Mouse (Mus musculus) fibroblast of lung, adult 2 months (primary cell): ENCODE results near the gene Edar.
"Not testable (repeated sequence)": the region's sequence is repeated elsewhere in the genome, so short reads cannot be mapped to it uniquely, and the experiment has no call there.

Experiments
- DNase-seq: peaks from one replicate; pipeline ENCODE4 v3.0.0-alpha.2; 2011; ENCODE audit warnings: low read depth

The Edar gene

DNA sequence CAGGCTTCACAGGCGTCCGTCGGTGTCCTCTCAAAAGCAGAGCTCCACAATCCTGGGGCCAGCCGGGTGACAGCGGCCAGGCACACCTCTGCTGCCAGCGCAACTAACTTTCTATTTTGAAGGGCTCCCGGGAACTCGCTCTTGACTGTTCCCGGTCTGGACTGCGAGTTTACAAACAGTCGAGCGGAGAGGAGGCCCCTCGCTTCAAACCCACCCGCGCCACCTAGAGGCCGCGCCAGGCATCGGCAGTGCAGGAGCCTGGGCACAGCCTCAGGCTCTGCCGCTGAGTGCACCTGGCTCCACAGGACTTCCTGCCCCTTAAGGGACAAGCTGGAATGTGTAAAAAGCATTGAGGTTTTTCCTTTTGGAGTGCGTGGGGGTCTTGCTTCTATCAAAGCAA is at the start of gene Edar:
Gene Edar, minus strand, starts transcription at position 122 of the 400 bp plus-strand sequence.
- DNase-seq: no peak

DNA sequence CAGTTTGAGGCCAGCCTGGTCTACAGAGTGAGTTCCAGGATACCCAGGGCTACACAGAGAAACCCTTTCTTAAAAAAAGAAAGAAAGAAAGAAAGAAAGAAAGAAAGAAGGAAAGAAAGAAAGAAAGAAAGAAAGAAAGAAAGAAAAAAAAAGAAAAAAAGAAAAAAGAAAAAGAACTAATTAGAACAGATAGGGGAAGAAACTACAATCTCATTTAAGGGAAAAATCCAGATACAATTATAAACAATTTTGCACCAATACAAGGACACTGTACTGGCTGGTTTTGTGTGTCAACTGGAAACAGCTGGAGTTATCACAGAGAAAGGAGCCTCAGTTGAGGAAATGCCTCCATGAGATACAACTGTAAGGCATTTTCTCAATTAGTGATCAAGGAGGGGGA is 42.7 kb upstream of the Edar start, which contains the start of gene Gm17542:
Gene Gm17542, minus strand, starts transcription at position 101 of the 400 bp plus-strand sequence.
- DNase-seq: not testable (repeated sequence)

DNA sequence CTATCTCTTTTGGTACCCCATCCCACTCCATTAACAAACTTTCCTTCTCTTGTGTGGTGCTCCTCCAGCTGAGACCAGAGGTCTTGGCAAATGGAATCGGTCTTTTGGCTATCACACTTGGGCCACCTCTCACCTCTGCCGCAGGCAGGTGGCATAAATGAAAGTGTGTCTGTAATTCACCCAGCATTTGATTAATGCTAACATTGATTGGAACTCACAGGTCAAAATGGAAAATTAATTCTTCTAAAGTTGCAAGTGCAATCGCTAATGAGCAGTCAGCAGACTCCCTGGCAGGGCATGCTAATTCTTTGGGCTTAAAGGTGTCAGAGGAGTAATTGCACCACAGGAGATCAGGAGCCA is 39.3 kb upstream of the Edar start:
- no peak for DNase-seq

DNA sequence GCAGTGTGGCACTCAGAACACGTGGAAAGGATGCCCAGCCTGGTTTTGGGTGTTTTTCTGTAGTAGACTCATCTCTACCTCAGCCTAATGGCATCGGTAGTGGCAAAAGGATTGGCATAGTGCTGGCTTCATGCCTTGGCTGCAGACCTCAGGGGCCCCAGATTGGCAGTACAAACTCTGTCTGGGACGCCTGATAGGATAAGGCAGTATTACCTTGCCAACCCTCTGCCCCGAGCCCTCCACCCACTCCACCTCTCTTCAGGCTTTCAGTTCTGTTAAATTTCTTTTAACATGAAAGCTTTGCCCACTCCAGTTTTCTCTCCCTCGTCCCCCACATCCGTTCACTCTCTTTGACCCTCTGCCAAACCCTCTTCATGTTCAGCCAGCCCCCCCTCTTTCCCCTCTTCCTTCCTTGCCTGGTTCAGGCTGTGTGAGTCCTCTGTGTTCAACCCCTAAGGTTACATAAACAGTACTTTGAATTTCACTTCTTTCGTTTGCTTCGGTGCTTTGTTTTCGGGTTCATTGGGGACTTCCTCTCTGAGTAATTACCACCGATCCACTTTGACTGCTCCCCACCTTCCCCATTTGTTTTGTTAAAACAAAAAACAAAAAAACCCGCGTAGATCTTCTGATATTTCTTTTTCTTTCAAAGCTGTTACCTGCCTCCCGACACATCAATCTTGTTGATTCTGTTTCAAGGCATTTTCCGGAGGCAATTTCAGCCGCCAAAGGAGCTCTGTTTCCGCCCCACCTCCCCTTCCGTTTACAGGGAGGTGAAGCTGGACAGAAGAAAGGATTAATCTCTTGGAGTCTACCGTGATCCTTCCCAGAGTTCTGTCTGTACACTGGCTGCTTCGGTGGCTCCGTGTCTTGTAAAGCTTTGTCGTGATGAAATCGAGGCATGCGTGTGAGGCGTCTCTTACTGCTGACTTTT is 38.7 kb upstream of the Edar start:
- no peak for DNase-seq

DNA sequence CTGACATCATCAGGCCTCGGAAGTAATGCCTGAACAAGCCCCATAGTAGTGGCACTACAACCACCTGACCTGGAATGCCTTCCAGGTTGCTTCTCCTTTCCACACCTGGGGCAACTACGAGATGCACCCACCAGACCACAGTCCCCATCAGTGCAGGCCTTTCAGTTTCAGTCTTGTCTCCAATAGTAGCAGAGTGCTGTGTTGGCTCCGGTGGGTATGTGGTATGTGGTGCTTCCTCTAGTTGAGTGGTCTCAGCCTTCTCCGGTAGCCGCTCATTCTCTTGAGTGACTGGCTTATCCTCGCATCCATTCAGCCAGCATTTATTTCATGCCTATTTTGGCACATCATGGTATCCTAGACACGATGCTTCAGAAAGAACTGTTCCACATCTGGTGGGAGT is 37.8 kb upstream of the Edar start:
- no peak for DNase-seq

DNA sequence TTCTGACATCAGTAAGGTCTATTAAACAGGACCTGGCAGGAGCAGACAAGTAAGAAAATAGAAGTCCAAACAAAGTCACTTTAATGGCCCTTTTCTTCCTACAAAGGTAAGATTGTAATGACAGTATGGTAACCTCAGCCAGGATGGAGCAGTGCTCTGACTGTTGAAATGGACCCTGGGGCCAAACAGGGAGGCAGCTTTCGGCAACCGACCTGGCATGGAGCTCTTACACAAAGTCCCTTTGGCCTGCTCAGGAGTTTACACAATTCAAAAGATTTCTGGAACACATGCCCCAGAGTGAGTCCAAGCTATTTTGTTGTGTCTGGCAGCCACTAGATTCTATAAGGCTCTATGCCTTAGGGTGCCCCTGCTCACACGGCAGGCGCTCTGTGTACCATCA is 33.6 kb upstream of the Edar start:
- no peak for DNase-seq

DNA sequence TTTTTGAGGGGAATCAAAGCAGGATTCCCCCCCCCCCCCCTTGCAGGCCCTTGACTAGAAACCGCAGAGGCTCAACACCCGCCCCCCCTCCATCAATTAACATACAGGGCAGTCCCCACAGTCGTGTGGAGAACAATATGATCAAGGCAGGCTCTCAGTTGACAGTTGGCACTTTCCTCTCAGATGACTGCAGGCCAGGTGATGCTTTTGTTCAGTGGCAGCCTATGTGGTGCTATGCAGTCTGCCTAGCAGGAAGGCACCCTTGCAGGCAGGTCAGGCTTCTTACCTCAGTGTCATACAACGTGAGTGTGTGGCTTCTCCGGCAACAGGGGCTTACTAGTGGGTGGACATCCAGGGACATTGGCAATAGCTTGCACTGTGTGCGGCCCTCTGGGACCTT is 25.1 kb upstream of the Edar start:
- DNase-seq: no peak

DNA sequence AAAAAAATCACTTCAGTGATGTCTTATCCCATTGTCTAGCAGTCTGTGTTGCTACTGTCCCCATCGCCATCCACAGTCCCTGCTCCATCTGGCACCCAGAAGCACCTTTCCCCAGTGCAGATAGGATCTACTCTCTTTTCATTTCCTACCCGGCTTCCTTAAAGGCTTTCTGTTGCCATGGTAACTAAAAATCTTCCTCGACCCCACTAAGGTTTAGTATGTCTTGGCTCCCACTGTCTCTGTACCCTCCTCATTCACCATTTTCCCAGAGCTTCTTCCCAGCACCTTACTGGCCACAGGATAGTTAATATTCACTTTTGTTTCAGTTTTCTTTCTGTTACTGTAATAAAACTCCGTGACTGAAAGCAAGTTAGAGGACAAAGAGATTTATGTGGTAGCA is 24.7 kb upstream of the Edar start:
- no peak for DNase-seq

DNA sequence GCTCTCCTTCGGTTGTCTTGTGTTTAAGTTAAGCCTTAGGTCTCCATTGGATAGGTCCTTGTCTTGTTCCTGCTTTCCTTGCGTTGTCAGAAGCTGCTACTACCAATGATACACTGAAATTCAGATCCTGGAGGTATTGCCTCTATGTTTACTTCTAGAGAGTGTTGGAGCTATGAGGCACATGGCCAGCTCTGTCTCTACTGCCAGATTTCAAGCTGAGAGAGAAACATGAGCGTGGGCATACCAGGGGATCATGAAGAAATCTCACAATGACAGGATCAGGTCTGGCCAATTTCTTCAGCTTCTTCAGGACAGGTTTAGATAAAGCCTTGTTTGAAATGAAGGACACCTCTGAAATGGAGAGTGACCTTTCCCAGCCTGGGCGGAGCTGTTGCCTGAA is 23.5 kb upstream of the Edar start:
- no peak for DNase-seq

DNA sequence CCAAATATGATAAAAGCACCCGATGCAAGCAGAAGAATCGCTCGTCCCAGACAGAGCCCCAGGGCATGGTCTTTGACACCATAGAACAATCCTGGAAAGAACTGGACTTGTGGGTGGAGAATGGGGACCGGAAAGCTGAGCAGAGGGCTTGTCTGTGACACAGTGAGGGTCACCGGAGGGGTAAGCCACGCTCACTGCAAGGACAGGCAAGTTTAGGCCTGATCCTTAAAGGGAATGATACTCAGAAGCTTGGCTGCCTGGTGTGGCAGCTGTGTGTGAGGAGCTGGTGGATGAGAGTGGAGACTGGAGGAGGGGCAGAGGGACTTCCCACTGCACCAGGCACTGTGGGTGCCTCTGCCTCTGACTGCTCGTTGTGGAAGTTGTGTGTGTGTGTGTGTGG is 15.6 kb upstream of the Edar start:
- DNase-seq: no peak

DNA sequence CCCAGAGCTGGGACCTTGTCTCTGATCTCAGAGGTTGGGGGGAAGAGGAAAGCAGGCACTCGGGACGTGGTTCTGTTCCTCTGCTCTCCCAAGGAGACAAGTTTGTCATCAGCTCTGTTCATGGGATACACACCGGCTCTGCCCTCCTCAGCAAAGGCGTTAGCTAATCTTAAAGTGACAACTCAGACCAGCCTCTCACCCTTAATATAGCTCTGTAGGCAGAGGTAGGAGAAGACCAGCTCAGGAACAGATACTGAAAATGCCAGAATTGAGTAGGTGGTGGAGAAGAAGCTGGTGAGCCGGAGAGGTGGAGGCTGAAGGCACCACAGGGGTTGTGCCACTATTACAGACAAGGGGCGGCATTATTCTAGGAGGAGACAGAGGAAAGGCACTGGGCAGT is 3.8 kb upstream of the Edar start:
- no peak for DNase-seq

DNA sequence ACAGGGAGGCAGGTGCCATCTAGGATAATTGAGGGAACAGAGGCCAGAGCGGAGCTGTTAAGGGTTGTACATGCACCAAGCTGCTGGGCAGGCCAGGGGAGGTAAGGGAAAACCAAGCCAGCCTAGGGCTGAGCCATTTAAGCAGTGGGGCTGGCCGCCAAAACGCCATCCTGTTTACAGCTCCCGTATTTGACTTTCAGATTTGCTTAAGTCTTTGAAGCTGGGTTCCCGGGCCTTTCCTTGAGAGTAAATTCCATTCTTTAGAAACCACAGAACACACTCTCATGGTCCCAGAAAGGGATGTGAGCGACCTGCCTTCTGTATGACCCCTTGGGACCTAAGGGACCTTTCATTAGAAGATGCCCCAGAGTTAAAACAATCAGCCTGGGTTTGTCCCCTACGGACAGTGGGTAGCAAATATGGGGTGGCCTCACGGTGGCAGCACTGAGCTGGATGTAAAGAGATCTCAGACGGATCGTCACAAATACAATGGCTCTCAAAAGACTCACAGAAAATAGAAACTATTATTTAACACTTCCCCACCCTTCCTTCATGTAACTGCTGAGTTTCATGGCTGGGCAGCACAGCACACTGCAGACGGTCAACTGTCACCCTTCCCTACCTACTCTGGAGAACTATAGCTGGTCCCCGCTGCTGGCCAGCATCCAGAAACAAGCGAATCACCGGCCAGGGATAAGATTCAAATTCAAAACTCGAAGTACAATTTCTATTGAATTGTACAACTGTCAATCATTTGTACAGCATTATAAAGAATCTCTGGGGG is 2.0 kb downstream of the Edar start:
- DNase-seq: peak; percentile 51

DNA sequence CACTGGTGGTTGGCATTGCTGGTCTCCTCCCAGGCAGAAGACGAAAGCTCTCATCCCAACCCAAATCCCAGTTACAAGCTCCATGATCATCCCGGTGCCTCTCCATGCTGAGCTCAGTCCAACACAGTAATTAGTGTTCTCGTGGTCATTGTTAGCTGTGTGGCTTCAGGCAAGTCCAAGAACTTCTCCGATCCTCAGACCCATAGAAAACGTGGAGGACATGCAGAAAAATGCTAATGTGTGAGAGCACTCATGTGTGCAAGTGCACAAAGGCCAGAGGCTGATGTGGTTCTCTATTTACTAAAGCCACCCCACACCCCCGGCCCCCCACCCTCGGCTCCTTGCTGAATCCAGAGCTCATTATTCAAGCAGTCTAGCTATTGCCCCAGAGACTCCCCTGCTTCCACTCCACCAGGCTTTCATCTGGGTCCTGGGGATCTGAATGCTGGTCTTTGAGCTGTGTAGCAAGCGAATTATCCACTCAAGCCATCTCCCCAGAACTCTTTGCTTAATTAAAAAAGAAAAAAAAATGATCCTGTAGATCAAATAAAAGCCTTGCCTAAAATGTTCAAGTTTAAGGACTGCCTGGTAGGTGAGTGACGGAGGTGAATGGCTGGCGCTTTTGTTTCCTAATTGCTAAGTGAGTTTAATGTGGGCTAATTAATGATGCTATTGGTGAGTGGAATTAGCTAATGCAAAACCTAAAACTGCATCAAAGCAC is 2.7 kb downstream of the Edar start:
- no peak for DNase-seq

DNA sequence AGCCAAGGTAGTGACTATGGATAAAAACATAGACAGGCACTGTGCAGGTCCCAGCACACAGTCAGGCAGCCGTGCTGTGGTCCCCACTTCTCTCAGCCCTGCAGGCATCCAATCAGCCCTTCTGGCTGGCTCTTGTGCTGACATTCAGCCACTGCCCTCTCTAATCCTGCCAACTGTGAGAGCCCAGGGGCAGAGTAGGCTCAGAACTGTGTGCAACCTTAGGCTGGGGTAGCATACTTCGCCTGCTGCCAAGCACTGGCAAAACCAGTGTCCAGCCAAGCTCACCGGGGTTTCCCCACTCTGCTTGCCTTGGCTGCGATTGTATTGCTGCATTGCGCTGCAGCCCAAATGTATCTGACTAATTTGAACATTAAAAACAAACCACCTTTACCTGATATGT is 11.6 kb downstream of the Edar start:
- DNase-seq: peak; percentile 71

DNA sequence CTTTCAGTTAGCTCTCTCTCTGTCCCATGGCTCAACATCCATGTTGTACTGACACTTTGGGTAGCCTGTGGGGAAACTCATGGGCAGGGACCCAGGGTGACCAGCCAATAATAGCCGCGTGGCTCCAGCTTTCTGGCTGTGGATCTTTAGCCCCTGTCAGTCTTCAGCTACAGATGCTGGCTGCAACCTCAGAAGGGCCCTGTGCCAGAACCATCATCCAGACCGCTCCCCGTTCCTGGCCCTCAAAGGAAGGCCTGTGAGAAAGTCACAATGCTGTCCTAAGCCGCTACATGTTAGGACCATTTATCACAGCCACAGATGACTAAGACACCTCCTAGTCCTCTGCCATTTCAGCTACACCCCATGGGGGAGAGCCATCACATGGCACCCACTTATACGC is 12.0 kb downstream of the Edar start:
- peak; percentile 76 for DNase-seq

DNA sequence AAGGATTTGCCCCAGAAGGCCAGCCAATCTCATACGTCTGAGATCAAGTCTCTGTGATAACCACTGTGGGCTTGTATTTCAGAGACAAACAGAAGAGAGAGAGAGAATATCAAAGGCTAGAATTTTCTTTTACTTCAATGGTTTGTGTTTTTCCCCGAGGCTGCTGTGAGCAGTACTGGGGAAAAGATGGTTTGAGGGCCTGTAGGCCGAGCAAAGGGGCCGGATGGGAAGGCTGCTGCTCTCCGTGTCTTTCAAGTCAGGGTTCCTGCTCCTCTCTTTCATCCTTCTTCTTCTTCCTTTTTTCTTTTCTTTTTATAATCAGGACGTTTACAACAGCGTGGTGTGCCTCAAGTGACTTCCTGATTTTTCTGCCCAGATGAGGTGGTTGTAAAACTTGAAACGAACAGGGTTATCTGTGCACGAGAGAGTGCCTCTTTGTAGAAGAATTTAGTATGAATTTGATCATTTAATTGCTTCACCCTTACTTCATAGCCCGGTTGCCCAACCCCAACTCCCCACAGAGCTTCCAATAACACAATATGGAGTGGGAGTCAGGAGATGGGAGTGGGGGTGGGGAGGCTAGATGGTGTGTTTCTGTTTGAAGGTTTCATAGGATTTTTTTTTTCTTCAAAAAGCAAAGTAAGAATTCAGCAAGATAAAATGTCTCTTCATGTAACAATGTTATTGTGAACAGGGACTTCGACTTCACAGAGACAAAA is 16.0 kb downstream of the Edar start:
- no peak for DNase-seq

DNA sequence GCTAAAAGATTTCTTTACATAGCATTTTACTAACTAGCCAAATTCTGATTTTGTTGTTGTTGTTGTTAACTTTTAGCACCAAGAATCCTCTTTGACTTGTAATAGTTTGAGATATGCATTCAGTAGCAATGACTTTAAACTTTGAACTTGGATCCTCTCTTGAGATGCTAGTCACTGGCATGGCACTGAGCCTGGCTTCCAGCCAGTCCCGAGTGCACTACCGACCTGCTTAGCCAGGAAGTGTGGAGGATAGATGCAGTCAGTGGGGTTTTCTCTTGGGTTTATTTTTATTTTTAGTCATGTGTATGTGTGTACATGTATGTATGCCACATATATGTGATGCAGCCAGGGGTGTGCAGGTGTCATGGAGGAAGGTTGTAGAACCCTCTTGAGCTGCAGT is 17.7 kb downstream of the Edar start:
- no peak for DNase-seq

DNA sequence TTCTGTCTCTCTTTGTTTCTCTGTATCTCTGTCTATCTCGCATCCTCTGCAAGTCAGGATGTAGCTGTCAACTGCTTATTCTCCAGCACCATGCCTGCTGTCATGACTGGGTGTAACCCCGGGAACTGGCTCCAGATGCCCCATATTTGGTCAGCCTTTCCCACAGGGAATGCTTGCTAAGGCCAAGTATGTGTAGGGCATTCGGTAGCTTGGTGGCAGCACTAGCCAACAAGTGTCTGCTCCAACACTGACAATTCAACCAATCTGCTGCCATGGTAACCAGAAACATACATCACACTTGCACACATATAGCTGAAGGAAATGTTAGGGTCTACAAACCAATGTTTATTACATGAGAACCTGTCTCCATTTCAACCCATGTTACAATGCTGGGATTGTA is 21.8 kb downstream of the Edar start:
- no peak for DNase-seq

DNA sequence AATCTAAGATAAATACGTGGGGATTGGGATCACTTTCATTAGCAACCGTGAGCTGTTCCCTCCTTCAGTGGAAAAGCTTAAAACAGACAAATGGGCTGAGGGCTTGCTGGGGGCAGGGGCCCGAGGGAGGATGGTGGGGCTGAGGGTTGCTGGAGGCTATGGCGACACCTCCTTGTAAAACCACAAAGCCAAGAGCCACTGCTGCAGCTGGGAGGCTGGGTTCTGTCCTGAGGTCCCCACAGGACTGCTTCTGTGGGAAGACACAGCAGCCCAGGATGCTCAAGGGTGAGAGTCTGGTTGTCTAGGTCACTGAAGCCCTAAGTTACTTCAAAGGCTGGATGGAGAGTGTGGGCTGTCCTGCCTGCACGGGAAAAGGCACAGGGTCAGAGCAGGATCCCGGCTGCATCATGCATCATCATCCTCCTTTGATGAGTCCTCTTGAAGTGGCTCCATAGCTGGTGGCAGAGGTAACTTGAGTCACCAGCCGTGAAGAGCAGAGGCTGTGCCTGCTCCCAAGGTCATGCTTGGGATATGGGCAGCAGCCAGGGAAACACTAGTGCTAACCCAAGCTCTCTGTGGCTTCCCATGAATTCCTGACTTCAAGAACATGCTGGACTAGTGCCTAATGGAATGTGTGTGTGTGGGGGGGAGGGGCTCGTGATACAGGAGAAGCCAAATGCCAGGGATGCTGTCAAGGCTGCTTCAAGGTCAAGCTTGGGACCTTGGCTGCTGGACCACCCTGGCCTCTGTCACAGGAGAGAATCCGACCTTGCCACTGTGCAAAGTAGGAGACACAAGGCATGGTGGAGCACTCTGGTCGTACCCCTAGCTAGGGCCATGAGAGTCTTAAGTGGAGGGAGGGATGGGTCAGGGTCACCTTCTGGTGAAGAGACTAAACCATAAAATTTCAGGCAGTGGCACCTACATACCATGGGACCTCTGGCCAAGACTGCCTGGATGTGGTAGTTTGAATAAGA is 22.7 kb downstream of the Edar start:
- peak; percentile 39 for DNase-seq

DNA sequence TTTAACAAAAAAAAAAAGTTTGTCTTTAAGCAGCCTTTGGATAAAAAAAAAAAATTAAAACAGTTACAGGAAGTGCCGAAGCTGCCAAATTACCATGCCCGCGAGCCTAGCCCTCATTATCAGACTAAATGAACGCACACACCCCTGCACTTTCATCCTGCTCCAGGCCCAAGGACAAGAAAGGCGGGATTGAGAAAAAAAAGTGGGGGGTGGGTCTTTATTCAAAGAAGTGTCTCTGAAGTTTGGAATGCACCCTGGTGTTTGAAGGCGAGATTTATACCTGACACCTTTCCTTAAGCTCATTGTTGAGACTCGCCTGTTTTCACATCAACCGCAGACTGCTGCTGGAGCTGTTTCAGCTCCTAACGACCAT is 23.4 kb downstream of the Edar start:
- no peak for DNase-seq
